Mouse (Mus musculus): ENCODE measurements around the gene Tcte2.

Tcte2 gene

DNA sequence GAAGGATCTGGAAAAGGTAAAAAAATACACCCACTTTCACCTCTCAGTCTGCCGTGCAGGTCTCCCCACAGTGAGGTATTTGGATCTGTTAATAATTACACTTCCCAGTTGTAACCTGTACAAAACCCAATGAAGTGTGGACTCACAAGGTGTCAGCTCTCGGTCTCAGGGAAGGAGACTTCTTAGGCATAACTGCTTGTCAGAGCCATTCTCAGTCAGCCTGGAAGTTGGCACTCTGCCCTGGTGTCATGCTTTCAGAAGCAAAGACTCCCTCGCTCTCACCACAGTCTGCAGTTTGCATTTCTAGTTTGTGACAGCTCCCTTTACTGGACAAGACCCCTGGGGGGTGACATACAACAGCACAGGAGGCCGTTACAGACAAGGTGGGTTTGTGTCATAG is 16.8 kb downstream of the Tcte2 start:
- DNase-seq = peak; percentile 75

DNA sequence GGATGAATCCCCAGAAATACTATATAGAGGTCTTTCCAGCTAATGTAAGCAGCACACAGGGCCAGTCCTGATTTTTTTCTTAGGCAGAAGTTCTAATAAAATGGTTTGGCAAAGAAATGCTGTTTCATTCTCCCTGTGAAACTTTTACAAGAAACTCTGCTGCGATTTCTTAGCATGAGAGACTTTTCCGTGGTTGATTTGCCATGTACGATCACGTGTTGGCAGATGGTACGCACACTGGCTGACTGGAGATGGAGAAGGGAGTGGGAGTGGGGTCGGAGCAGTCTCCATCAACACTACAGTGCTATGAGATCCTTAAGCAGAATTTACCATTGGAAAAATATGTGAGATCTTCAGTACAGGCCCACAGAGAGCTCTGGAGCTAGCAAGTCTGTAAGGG is 17.4 kb downstream of the Tcte2 start:
- DNase-seq = no peak

DNA sequence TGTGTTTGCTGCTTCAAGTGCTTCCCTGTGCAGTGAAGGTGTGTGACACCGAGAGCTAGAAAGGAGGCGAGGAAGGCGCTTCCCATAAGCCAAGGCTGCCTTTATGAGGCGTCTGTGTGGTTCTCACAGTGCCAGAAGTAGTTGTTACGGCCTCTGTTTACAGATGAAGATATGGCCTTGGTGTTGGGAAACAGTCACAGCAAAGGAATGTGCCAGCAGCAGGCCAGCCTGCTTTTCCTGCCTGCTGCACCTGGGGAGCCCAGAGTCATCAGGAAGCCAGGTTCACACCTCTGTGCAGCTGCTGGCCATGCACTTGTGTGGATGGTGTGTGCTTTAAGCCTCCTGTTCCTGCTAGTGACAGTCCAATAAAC is 17.9 kb downstream of the Tcte2 start:
- DNase-seq = peak; percentile 75

GRCm38 (mm10) chr17:13742941-13743708 is 18.5 kb downstream of the Tcte2 start:
- no peak for DNase-seq

DNA sequence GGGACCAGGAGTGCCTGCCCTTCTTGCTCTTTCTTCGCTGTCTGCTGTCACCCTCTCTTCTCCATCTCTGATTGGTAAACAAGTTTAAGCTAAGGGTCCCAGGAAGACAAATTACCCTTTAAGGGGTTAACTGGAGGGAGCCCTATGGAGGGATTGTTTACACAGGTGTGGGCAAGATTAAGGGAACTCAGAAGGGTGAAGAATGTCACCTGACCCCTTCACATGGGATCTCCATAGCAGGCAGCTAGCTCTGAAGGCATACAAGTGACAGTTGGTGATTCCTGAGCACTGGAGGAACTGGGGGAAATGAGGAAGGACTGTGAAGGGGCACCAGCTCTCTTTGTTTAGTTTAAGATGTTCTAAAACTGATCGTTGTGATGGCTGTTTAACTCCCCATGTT is 19.3 kb downstream of the Tcte2 start:
- DNase-seq = no peak

DNA sequence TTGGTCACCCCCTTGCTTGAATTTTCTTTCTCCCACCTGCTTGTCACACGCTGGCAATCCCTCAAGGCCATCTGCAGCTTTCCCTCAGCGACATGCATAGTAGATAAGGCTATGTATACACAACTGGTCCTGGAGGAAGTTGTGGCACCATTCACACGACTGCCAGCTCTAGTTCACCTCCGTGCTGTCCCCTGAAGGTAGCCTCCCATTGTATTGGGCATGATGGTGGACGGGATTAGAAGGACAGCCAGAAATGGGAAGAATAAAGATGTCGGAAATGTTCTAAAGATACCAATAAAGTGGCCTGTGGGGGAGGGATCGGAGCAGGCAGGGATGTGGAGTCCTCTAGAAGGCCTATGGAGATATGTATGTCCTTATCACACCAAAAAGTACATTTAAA is 20.0 kb downstream of the Tcte2 start:
- no peak for DNase-seq

- DNase-seq = no peak
These were observed 20.8 kb downstream of the Tcte2 start for GRCm38 (mm10) chr17:13740796-13741195.

- DNase-seq = no peak
These were observed 21.6 kb downstream of the Tcte2 start for GRCm38 (mm10) chr17:13739981-13740380.

DNA sequence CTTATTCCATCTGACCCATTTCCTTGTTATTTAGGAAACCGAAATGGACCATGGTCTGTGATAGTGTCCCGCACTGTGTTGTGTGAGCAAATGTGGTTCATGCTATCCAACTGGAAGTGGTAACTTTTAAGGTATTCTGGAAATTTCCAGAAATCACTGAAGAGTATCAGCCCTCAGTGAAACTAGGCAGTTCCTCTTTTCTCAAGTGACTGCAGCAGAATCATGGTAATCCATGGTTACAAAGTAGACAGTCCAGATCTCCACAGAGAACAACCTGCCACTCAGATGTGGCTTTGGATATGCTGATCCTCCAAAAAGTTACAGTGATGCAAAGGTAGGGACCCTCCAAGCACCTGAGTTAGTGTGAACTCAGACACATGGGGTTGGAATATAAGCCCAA is 22.7 kb downstream of the Tcte2 start:
- DNase-seq = no peak

GRCm38 (mm10) chr17:13738121-13738776 is 23.4 kb downstream of the Tcte2 start:
- no peak for DNase-seq

GRCm38 (mm10) chr17:13737336-13737735 is 24.3 kb downstream of the Tcte2 start:
- DNase-seq = peak; percentile 59

- DNase-seq = no peak
These were observed 25.8 kb downstream of the Tcte2 start for GRCm38 (mm10) chr17:13735803-13736282.

DNA sequence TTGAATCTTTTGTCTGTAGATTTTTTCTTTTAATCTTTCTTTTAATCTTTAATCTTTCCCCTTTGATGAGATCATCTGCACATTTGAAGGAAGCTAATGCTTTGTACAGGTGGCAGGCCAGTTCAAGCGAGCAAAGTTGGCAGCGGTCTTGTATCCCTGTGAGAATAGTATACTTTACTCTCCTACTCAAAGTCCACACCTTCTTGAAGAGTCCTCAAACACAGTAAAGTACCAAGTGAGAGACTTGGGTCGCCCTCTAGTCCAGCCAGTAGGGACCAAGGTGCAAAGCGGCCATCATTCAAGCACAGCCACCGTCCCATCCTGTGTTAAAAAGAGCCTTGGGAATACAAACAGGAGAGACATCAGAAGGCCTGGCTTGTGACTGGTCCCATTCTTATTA is 26.6 kb downstream of the Tcte2 start:
- DNase-seq = peak; percentile 85

DNA sequence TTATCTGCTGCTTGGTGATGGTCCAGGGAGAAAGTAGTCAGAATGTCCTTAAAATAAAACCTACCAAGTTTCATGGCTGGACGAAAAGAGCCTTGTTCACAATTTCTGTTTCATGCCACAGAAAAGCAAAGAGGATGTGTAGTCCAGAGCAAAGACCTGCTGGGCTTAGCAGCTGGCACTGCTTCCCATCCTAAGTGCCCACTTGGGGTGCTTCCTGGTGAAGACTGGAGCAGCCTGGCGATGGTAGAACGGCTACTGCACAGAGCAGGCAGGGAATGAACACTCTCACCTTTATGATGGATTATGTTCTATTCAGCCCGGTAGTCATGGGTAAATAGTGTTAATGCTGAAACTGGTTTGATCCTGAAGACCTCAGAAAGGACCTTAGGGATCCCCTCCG is 27.7 kb downstream of the Tcte2 start:
- DNase-seq = peak; percentile 65

GRCm38 (mm10) chr17:13732685-13733084 is 28.9 kb downstream of the Tcte2 start:
- peak; percentile 50 for DNase-seq

DNA sequence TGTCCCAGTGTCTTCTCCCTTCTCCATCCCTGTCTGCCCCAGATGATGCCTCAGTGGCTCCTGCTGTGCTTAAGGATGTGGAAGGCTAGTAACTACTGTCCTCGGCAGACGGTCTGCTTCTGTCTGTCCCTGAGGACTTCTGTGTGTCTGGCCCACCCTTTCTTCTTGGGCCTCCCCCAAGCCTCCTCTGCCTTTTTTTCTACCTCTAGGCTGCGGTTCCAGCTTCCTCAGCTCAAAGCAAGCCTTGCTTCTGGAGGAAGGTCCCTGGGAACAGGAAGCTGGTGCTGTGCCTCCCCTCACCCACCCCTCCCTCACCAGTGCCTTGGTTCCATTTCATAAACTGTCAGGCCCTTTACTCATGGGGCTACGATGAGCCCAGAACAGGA is 29.9 kb downstream of the Tcte2 start:
- no peak for DNase-seq

DNA sequence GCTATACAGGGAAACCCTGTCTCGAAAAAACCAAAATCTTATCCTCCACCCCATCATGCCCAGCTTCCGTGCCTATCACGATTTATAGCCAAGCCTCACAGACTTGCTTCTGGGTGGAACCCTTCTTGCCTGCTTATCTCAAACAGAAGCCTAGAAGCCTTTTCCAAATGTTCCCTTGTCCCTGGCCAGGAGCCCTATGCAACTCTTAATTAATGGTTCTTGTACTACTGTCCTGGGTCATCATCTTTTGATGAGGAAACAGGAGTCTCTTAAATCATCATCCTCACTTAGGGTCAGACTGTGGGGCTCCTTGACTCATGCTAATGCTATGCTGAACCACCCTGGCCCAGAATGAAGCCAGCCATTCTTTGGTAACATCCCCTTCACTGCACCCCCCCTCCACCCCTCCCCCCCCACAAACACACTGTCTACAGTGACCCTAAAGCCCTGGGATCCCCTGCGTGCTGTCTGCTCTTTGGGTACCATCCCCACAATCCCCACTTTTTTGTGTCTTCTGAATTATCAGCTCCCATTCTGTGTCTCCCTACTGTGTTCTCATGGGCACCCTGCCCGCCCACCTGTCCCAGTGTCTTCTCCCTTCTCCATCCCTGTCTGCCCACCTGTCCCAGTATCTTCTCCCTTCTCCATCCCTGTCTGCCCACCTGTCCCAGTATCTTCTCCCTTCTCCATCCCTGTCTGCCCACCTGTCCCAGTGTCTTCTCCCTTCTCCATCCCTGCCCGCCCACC is 30.5 kb downstream of the Tcte2 start:
- DNase-seq = no peak

DNA sequence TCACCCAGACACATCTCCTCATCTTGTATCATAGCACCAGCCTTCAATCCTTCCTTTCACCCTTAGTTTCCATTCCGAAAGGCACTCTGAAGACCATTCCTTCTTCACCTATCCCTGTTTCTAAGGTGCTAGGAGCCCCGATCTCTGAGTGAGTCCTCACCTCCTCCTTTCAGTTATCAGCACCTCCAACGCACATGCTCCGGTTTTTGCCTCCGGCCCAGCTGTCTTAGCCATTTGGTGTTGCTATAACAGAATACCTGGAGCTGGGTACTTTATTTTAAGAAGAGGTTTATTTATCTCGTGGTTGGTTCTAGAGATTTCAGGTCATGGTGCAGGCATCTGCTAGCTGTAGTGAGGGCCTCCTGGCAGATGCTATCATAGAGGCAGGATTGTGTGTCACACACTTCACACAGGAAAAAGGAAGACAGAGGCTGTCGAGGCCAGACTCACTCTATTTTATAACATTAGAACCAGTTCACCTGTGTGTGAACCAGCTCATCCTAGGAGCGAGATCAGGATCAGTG is 34.7 kb downstream of the Tcte2 start:
- no peak for DNase-seq

- no peak for DNase-seq
These were observed 36.5 kb downstream of the Tcte2 start for GRCm38 (mm10) chr17:13725004-13725550.

DNA sequence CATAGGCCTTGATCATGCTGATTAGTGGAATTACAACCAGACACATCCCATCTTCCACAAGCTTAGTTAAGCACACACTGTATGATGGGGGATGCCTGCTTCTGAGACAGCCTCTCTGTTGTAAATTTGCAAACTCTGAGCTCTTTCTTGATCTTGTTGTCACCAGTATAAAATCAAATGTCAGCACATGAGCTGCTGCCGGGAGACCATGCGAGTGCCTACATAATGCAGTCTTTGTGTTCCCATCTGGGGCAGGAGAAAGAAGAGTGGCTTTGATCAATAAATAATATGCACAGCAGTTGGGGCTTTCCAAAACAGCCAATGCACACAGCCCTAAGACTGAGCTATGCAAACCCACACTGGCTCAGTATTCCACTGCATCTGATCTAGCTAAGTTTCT is 39.2 kb downstream of the Tcte2 start:
- DNase-seq = no peak

DNA sequence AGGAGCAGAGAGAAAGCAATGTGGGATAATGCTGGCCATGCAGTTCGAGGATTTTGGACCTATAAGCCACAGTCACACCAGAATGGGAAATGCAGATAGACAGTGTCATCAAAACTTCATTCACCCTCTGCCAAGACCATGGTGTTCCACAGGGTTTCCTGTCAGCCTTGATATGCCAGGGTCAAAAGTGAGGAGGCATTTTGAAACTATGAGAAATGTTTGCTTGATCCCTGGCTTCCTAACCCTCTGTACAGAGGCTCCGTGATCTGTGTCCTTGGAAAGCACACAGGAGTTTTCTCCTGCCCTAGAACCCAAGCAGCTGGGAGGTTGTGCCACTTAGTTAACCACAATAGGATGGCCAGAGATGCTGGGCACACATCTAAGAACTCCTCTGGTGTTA is 40.3 kb downstream of the Tcte2 start:
- peak; percentile 40 for DNase-seq

- DNase-seq = no peak
These were observed 41.4 kb downstream of the Tcte2 start for GRCm38 (mm10) chr17:13720187-13720586.

- DNase-seq = no peak
These were observed 44.2 kb downstream of the Tcte2 start for GRCm38 (mm10) chr17:13717428-13717827.
